In genomic region chr9:44085741-44086665, GRCm38 (mm10) we compare ENCODE assay signal across 9 mouse cellular contexts. TPM values are rescaled to one million over a fixed set of nuclear protein-coding genes. Genes with fewer than 3 reads are reported as not detected.
DNase-seq lines count a peak whose midpoint lies in the region; ATAC-seq and TF ChIP-seq lines count a peak whose summit lies in the region.
"Had no signal": no experiment of that assay in that cellular context is flagged by ENCODE, and none has a peak within 500 bp of the region (broad histone marks: within the 10 kb centered on the region; RNA-seq: fewer than 3 reads in every experiment).

No protein-coding gene starts in this region.

- H3K9me3 ChIP-seq in liver, embryonic 11.5 days (ENCODE audit: control insufficient read depth, low read length), result no peaks in the 10 kb centered on the region

- H3K9ac ChIP-seq in heart, adult 2 months (ENCODE audit: low read depth, low read length), result peak overlapping the region; percentile 97
- H3K9ac ChIP-seq in liver, embryonic 11.5 days (ENCODE audit: low read depth, low read length), result no peak overlapping the region

- H3K27me3 ChIP-seq in heart, adult 2 months (ENCODE audit: control insufficient read depth, insufficient read depth, low read length), result no peaks in the 10 kb centered on the region
- H3K27me3 ChIP-seq in liver, embryonic 11.5 days (replicated peaks; ENCODE audit: control insufficient read depth, insufficient read depth, low read length), result peaks cover 15% of the 10 kb centered on the region; the same call in 1 of the 2 replicates
- H3K27me3 ChIP-seq in small intestine, adult 2 months (ENCODE audit: control insufficient read depth, insufficient read depth, low read length), result no peaks in the 10 kb centered on the region

- peak; percentile 77 for TF ChIP-seq POLR2A in heart, adult 2 months (IDR thresholded peaks at IDR 0.05; ENCODE audit: insufficient read depth, low read depth, low read length)
- no peak; the same call in 1 of the 2 replicates for TF ChIP-seq POLR2A in small intestine, adult 2 months (IDR thresholded peaks at IDR 0.05; ENCODE audit: low read depth, low read length)

- WGBS in heart, adult 2 months, result 59% methylated on average over 15 of the region's 15 CpGs
- WGBS in liver, embryonic 11.5 days, result 72% methylated on average over 15 of the region's 15 CpGs
- WGBS in small intestine, adult 2 months, result 25% methylated on average over 15 of the region's 15 CpGs

- peaks cover 7% of the 10 kb centered on the region for H3K36me3 ChIP-seq in heart, adult 2 months (ENCODE audit: control insufficient read depth, insufficient read depth, low read length)
- H3K36me3 ChIP-seq in liver, embryonic 11.5 days (ENCODE audit: control insufficient read depth, insufficient read depth, low read length), result no peaks in the 10 kb centered on the region; the same call in 1 of the 2 replicates
- peaks cover 7% of the 10 kb centered on the region for H3K36me3 ChIP-seq in small intestine, adult 2 months (ENCODE audit: control insufficient read depth, insufficient read depth, low read length)

- H3K4me2 ChIP-seq in liver, embryonic 11.5 days, result peak overlapping the region; percentile 89

- no peak for ATAC-seq in liver, embryonic 11.5 days (replicated peaks; ENCODE audit: low FRiP score)

- TF ChIP-seq EP300 in heart, adult 2 months (IDR thresholded peaks at IDR 0.05; ENCODE audit: insufficient read depth, low read depth, low read length), result peak; percentile 34; the same call in 1 of the 2 replicates

- H3K79me2 ChIP-seq in heart, adult 2 months (replicated peaks; ENCODE audit: control insufficient read depth, insufficient read depth, low read length), result no peaks in the 10 kb centered on the region

- peak overlapping the region; percentile 90 for H3K27ac ChIP-seq in heart, adult 2 months
- no peak overlapping the region for H3K27ac ChIP-seq in liver, embryonic 11.5 days (ENCODE audit: low read depth, low read length)
- H3K27ac ChIP-seq in small intestine, adult 2 months (ENCODE audit: insufficient read depth, low read depth, low read length), result peak overlapping the region; percentile 94

- DNase-seq in adrenal gland, adult (ENCODE audit: inconsistent age in 2 of 2, low spot score in 1 of 2), result peak; percentile 86 to 89
- no peak for DNase-seq in adrenal gland, postnatal 4 days (ENCODE audit: low spot score in 2 of 2)
- peak; percentile 83 to 91 for DNase-seq in cerebellum, postnatal 14 days
- DNase-seq in heart, adult 2 months, result peak; percentile 75 to 85
- DNase-seq in kidney, adult 18-20 months, result peak; percentile 85
- no peak for DNase-seq in liver, embryonic 11.5 days (ENCODE audit: low spot score)
- no peak for DNase-seq in thymus, postnatal 25 days

- intact Hi-C loops in heart, adult 2 months (cut with DNase I), result loop anchor here (2.0 to 10.0 kb wide), 2 partner anchors 23 to 399 kb away; partner anchors contain the start of gene Bcl9l

- H3K4me1 ChIP-seq in heart, adult 2 months (ENCODE audit: control insufficient read depth, insufficient read depth, low read length), result peaks cover 5% of the 10 kb centered on the region
- peaks cover 31% of the 10 kb centered on the region for H3K4me1 ChIP-seq in liver, embryonic 11.5 days (replicated peaks; ENCODE audit: control insufficient read depth, insufficient read depth, low read length)
- H3K4me1 ChIP-seq in small intestine, adult 2 months (ENCODE audit: control insufficient read depth, insufficient read depth, insufficient read length, low read length), result peaks cover 29% of the 10 kb centered on the region

- no peak for TF ChIP-seq CTCF in heart, adult 2 months (IDR thresholded peaks at IDR 0.05)
- no peak for TF ChIP-seq CTCF in small intestine, adult 2 months (IDR thresholded peaks at IDR 0.05; ENCODE audit: extremely low read depth, insufficient read length, insufficient replicate concordance, low read depth, low read length)

- peak overlapping the region; percentile 62 for H3K4me3 ChIP-seq in heart, adult 2 months
- H3K4me3 ChIP-seq in liver, embryonic 11.5 days (ENCODE audit: low read depth, low read length), result peak overlapping the region; percentile 52; the same call in 1 of the 2 replicates
- peak overlapping the region; percentile 81 for H3K4me3 ChIP-seq in small intestine, adult 2 months (ENCODE audit: low read depth, low read length)

RNA-seq across cellular contexts. Expression of gene Mfrp, which starts 15.5 kb away (rescaled TPM):
- total RNA-seq in adrenal gland, postnatal 4 days (2021), result under 1 TPM in 1 of 2 experiments, not detected in 1; 0.17 TPM
- total RNA-seq in heart, adult 2 months (2021), result under 1 TPM in 1 of 2 experiments, not detected in 1; 0.05 TPM
- polyA plus RNA-seq in heart, adult 2 months (2012; rRNA removed), result 0.04 and 0.12 TPM in 2 replicates
- polyA plus RNA-seq in liver, embryonic 11.5 days (2014; fragmentation: Nextera tagmentation; extraction: Ambion mirVana), result 0.14 TPM in 1 of 2 replicates, not detected in the other
- polyA plus RNA-seq in small intestine, adult 2 months (2012; rRNA removed), result 0.04 TPM in 2 replicates

RNA-seq across cellular contexts. Expression of gene Usp2, which starts 19.2 kb away (rescaled TPM):
- total RNA-seq in adrenal gland, postnatal 4 days (2021), result 10 to 100 TPM; 21.8 to 24.7 TPM
- 100 to 1,000 TPM in 1 of 2 experiments, 10 to 100 TPM in 1; 75.8 to 206 TPM for total RNA-seq in heart, adult 2 months (2021)
- 62.8 and 73.8 TPM in 2 replicates for polyA plus RNA-seq in heart, adult 2 months (2012; rRNA removed)
- 4.4 and 7.7 TPM in 2 replicates for polyA plus RNA-seq in liver, embryonic 11.5 days (2014; fragmentation: Nextera tagmentation; extraction: Ambion mirVana)
- 12.0 and 17.7 TPM in 2 replicates for polyA plus RNA-seq in small intestine, adult 2 months (2012; rRNA removed)

RNA-seq across cellular contexts. Expression of gene C1qtnf5, which starts 21.0 kb away (rescaled TPM):
- total RNA-seq in adrenal gland, postnatal 4 days (2021), result 10 to 100 TPM in 1 of 2 experiments, 1 to 10 TPM in 1; 9.7 to 17.4 TPM
- 1 to 10 TPM; 4.8 to 7.6 TPM for total RNA-seq in heart, adult 2 months (2021)
- 9.4 and 13.8 TPM in 2 replicates for polyA plus RNA-seq in heart, adult 2 months (2012; rRNA removed)
- 0.13 and 0.26 TPM in 2 replicates for polyA plus RNA-seq in liver, embryonic 11.5 days (2014; fragmentation: Nextera tagmentation; extraction: Ambion mirVana)
- polyA plus RNA-seq in small intestine, adult 2 months (2012; rRNA removed), result 6.4 and 7.0 TPM in 2 replicates

RNA-seq across cellular contexts. Expression of gene Gm49380, which starts 27.3 kb away (rescaled TPM):
- under 1 TPM; 0.11 to 0.51 TPM for total RNA-seq in adrenal gland, postnatal 4 days (2021)
- under 1 TPM; 0.21 to 0.23 TPM for total RNA-seq in heart, adult 2 months (2021)
- polyA plus RNA-seq in heart, adult 2 months (2012; rRNA removed), result not detected in 2 replicates
- not detected in 2 replicates for polyA plus RNA-seq in liver, embryonic 11.5 days (2014; fragmentation: Nextera tagmentation; extraction: Ambion mirVana)
- polyA plus RNA-seq in small intestine, adult 2 months (2012; rRNA removed), result not detected in 2 replicates
- polyA plus RNA-seq: limb, embryonic 11.5 days had no signal

RNA-seq across cellular contexts. Expression of gene Rnf26, which starts 27.3 kb away (rescaled TPM):
- total RNA-seq in adrenal gland, postnatal 4 days (2021), result 10 to 100 TPM; 42.5 to 45.8 TPM
- total RNA-seq in heart, adult 2 months (2021), result 1 to 10 TPM; 6.5 to 6.7 TPM
- 7.3 and 10.4 TPM in 2 replicates for polyA plus RNA-seq in heart, adult 2 months (2012; rRNA removed)
- polyA plus RNA-seq in liver, embryonic 11.5 days (2014; fragmentation: Nextera tagmentation; extraction: Ambion mirVana), result 61.1 and 62.3 TPM in 2 replicates
- 16.9 and 26.4 TPM in 2 replicates for polyA plus RNA-seq in small intestine, adult 2 months (2012; rRNA removed)

Comparison
In these comparisons a context has a peak if more than half of its experiments do, and no peak if none do; other contexts are left out.
1. DNase-seq: peak in adrenal gland, adult (2 of 2), cerebellum, postnatal 14 days (2 of 2), heart, adult 2 months (2 of 2) and kidney, adult 18-20 months (single experiment); none in adrenal gland, postnatal 4 days (0 of 2), liver, embryonic 11.5 days (single experiment) and thymus, postnatal 25 days (single experiment).
2. Peak in every context shown above with its lines, with median percentiles within 50 percentile points of each other: H3K4me3 ChIP-seq.